Mouse (Mus musculus) urinary bladder, postnatal 36 days (tissue): ENCODE measurements at regions not wholly inside any gene's neighbourhood (a gene's known extent, or its start where the extent isn't known, plus 50 kb on each side); places are given as distances from the start of the nearest gene placed in this dataset.

ENCODE experiments used
- DNase-seq, 2 experiments: peaks; one replicate each; pipeline ENCODE4 v3.0.0; 2022; ENCODE audit warnings: low spot score in 2 of 2, mixed read lengths in 1 of 2

- DNase-seq: no peak
Measured at GRCm38 (mm10) chrX:13224902-13225301, 55.9 kb upstream of the Ddx3x start.

DNA sequence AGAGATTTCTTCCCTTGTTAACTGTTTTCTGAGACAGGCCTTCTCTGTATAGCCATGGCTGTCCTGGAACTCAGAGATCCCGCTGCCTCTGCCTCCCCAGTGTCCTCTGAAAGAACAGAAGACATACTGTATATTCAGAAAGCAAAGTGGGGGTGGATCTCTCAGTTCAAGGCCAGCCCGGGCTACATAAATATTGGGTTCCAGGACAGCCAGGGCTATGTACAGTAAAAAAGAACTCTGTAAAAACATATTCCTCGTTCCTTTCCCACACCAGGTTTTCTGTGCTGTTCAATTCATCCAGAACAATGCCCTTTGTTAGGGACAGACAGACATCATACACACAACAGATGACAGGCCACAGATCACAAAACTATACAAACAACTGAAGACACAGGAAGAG lies 54.3 kb upstream of the Ddx3x start:
- no peak for DNase-seq

GRCm38 (mm10) chrX:13229891-13230614 lies 50.7 kb upstream of the Ddx3x start:
- DNase-seq: peak in 1 of 2 experiments; percentile 18

DNA sequence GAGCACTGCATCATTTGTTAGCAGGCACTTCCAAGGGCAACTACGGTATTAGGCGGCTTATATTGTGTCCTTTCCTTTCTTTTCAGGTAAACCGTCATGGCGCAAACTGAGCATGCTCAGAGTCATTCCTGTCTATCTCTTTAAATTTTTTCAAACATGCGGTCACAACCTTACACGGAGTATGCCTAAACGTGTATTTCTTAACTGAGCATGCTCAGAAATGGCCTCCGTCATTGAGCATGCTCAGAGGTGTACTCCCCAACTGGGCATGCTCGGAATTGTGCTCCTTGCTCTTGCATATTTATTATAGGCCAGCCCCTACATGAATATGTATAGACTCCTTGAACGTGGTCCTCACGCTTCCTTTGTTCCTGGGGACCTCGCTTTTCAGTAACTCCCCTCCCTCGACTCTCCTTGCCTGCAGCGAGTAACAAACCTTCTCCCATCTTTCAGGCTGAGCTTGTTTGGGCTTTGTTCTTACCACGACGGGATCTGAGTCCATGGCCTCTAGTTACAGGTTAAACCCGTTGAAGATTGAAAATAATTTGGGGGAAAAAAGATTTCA lies 50.1 kb upstream of the Ddx3x start:
- DNase-seq: peak; percentile 60 to 75
